Mouse (Mus musculus) heart, adult 2 months (tissue): ENCODE measurements around the gene Zfp1. TPM values are rescaled to one million over a fixed set of nuclear protein-coding genes. Genes with fewer than 3 reads are reported as not detected.

Experiments
- DNase-seq, 2 experiments: peaks; one replicate each; pipeline ENCODE4 v3.0.0; 2021
- H3K27ac ChIP-seq: fragments of 200-600 bp; 2 replicates; pipeline ENCODE4 v1.8.1; 2022
- H3K27me3 ChIP-seq: fragments of 200-500 bp; 2 replicates; pipeline ENCODE4 v1.6.1; 2012; ENCODE audit warnings: mild to moderate bottlenecking, low read length, inconsistent platforms, mixed read lengths; ENCODE audit not compliant: control insufficient read depth, insufficient read depth
- H3K36me3 ChIP-seq: fragments of 200-500 bp; 2 replicates; pipeline ENCODE4 v1.6.1; 2012; ENCODE audit warnings: low read length, inconsistent platforms; ENCODE audit not compliant: control insufficient read depth, insufficient read depth
- H3K4me1 ChIP-seq: fragments of 200-500 bp; 2 replicates; pipeline ENCODE4 v1.6.1; 2011; ENCODE audit warnings: low read length; ENCODE audit not compliant: control insufficient read depth, insufficient read depth
- H3K4me3 ChIP-seq: fragments of 200-600 bp; 2 replicates; pipeline ENCODE4 v1.8.1; 2022
- H3K79me2 ChIP-seq: fragments of 200-500 bp; replicated peaks from 2 replicates; pipeline ENCODE4 v1.6.1; 2012; ENCODE audit warnings: mild to moderate bottlenecking, inconsistent platforms, low read length, moderate library complexity, mixed read lengths; ENCODE audit not compliant: control insufficient read depth, insufficient read depth
- H3K9ac ChIP-seq: fragments of 200-500 bp; 2 replicates; pipeline ENCODE4 v1.6.1; 2012; ENCODE audit warnings: low read depth, mild to moderate bottlenecking, control low read depth, inconsistent platforms, low read length, mixed read lengths
- CTCF ChIP-seq: fragments of 200-600 bp; IDR thresholded peaks from 2 replicates; pipeline ENCODE4 v1.8.1; 2022; ENCODE audit warnings: antibody characterized with exemption, mild to moderate bottlenecking, moderate library complexity
- EP300 ChIP-seq: fragments of 200-500 bp; IDR thresholded peaks from 2 replicates; pipeline ENCODE4 v1.6.1; 2011; ENCODE audit warnings: low read depth, low read length, control low read depth; ENCODE audit not compliant: insufficient read depth
- POLR2A ChIP-seq: fragments of 200-500 bp; IDR thresholded peaks from 2 replicates; pipeline ENCODE4 v1.6.1; 2011; ENCODE audit warnings: mild to moderate bottlenecking, low read depth, low read length, control low read depth; ENCODE audit not compliant: insufficient read depth
- WGBS: fragments of 180-500 bp; shearing (Covaris S2); methylation state at CpG from one replicate; pipeline ENCODE4 v1.1.7; 2018; 5-methylcytosine and 5-hydroxymethylcytosine counted together
- intact Hi-C: fragments of 180-260 bp; cut with DNase I; formaldehyde crosslinking; loops from one replicate; pipeline ENCODE4 v1.15.1; 2025
- polyA plus RNA-seq: library from polyadenylated mRNA; depleted of rRNA; stranded (reverse); fragments of >200 nt; gene quantifications from 2 replicates; pipeline ENCODE4 v1.2.3, GENCODE M21; 2012
- total RNA-seq, 2 experiments: library from RNA; stranded (reverse); gene quantifications; 2 replicates each; pipeline ENCODE4 v1.2.3; 2021

The Zfp1 gene
- total and polyA plus RNA-seq, 3 experiments = 4.3 to 7.6 (median 6.3) TPM

GRCm38 (mm10) chr8:111597310-111597709, 45.9 kb upstream of the Zfp1 start:
- Histone ChIP-seq H3K9ac (no peak overlapping the region), H3K27me3 (no peaks in the 10 kb centered on the region), H3K27ac (peak overlapping the region; percentile 71), H3K4me1 (peaks cover 40% of the 10 kb centered on the region), H3K79me2 (peaks cover 6% of the 10 kb centered on the region), H3K36me3 (peaks cover 27% of the 10 kb centered on the region), H3K4me3 (no peak overlapping the region)
- DNase-seq = no peak
- no peak for TF ChIP-seq EP300
- 17% methylated on average over 1 of the region's 1 CpGs for WGBS
- intact Hi-C loops = loop anchor here (1.0 to 5.0 kb wide), 3 partner anchors 23 to 61 kb away; partner anchors contain the start of gene Znrf1

- Histone ChIP-seq H3K4me1 (peaks cover 27% of the 10 kb centered on the region), H3K4me3 (no peak overlapping the region), H3K79me2 (peaks cover 2% of the 10 kb centered on the region), H3K27ac (peak overlapping the region; percentile 13; the same call in 1 of the 2 replicates), H3K36me3 (peaks cover 21% of the 10 kb centered on the region), H3K9ac (no peak overlapping the region), H3K27me3 (no peaks in the 10 kb centered on the region)
- TF ChIP-seq EP300 = no peak
- no peak for TF ChIP-seq POLR2A
- no peak for TF ChIP-seq CTCF
- intact Hi-C loops = loop anchor here (5.0 kb wide), 1 partner anchor 48 kb away; no protein-coding TSS in a partner anchor
- no peak for DNase-seq
- WGBS = 50% methylated on average over 9 of the region's 9 CpGs
Observed at GRCm38 (mm10) chr8:111599707-111600444, 43.3 kb upstream of the Zfp1 start.

- H3K4me3 ChIP-seq = no peak overlapping the region
- intact Hi-C loops = no loop called here
- peaks cover 2% of the 10 kb centered on the region for H3K79me2 ChIP-seq
- TF ChIP-seq EP300 (no peak), CTCF (no peak), POLR2A (no peak)
- WGBS = 72% methylated on average over 4 of the region's 4 CpGs
- no peaks in the 10 kb centered on the region for H3K27me3 ChIP-seq
- DNase-seq = no peak
- peaks cover 5% of the 10 kb centered on the region for H3K36me3 ChIP-seq
- H3K27ac ChIP-seq = no peak overlapping the region
- no peak overlapping the region for H3K9ac ChIP-seq
- peaks cover 16% of the 10 kb centered on the region for H3K4me1 ChIP-seq
Observed at GRCm38 (mm10) chr8:111602050-111602449, 41.2 kb upstream of the Zfp1 start.

- H3K9ac ChIP-seq = no peak overlapping the region
- intact Hi-C loops = no loop called here
- peaks cover 11% of the 10 kb centered on the region for H3K4me1 ChIP-seq
- H3K27me3 ChIP-seq = no peaks in the 10 kb centered on the region
- no peak for DNase-seq
- 65% methylated on average over 2 of the region's 2 CpGs for WGBS
- H3K36me3 ChIP-seq = no peaks in the 10 kb centered on the region
- no peak overlapping the region for H3K4me3 ChIP-seq
- peaks cover 7% of the 10 kb centered on the region for H3K79me2 ChIP-seq
- H3K27ac ChIP-seq = no peak overlapping the region
- TF ChIP-seq POLR2A (no peak), EP300 (no peak), CTCF (no peak)
Observed at GRCm38 (mm10) chr8:111604986-111605385, 38.2 kb upstream of the Zfp1 start.

- no peak for TF ChIP-seq CTCF
- no peak for TF ChIP-seq POLR2A
- no peak for TF ChIP-seq EP300
- Histone ChIP-seq H3K79me2 (peaks cover 9% of the 10 kb centered on the region), H3K4me1 (peaks cover 11% of the 10 kb centered on the region), H3K4me3 (no peak overlapping the region), H3K9ac (no peak overlapping the region), H3K27me3 (no peaks in the 10 kb centered on the region), H3K36me3 (no peaks in the 10 kb centered on the region), H3K27ac (no peak overlapping the region)
- intact Hi-C loops = no loop called here
- no peak for DNase-seq
- WGBS = 72% methylated on average over 9 of the region's 9 CpGs
Observed at GRCm38 (mm10) chr8:111606961-111607360, 36.2 kb upstream of the Zfp1 start.

GRCm38 (mm10) chr8:111607414-111607813, 35.8 kb upstream of the Zfp1 start:
- Histone ChIP-seq H3K27me3 (no peaks in the 10 kb centered on the region), H3K9ac (no peak overlapping the region), H3K27ac (no peak overlapping the region), H3K4me3 (no peak overlapping the region), H3K4me1 (peaks cover 14% of the 10 kb centered on the region), H3K36me3 (no peaks in the 10 kb centered on the region; the same call in 1 of the 2 replicates), H3K79me2 (peaks cover 9% of the 10 kb centered on the region)
- WGBS = 68% methylated on average over 7 of the region's 7 CpGs
- intact Hi-C loops = no loop called here
- DNase-seq = no peak
- TF ChIP-seq CTCF (no peak), EP300 (no peak), POLR2A (no peak)
